Mouse (Mus musculus): ENCODE measurements around the gene Trp63. TPM values are rescaled to one million over a fixed set of nuclear protein-coding genes. Genes with fewer than 3 reads are reported as not detected.
"Not testable (repeated sequence)": the region's sequence is repeated elsewhere in the genome, so short reads cannot be mapped to it uniquely, and the experiment has no call there.

Trp63 gene
- total RNA-seq (2021): under 1 TPM; 0.16 to 0.30 TPM
- long read RNA-seq, experiment 1: 0 reads
- long read RNA-seq, experiment 2: 0 reads

GRCm38 (mm10) chr16:25683531-25684248, at the start of gene Trp63:
TSS of gene Trp63 (plus strand) at chr16:25683763.
- no peak for DNase-seq

DNA sequence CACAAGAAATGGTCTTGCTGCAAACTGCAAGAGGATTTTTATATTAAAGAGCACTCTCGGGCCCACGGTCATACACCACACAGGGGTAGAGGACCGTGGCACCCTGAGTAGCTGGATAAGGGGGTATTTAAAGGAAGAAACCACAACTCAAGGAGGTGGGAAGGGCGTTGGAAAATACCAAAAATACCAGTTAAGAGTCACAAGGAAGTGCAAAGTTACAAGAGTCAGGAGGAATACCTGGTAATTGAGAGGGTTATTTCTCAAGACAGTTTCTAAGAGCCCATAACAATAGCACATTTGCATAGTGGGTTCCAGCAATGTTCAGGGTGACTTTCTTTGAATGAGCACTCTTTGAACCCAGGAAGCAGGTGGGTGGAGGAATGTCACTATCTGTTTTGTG, 38.8 kb upstream of the Trp63 start:
- DNase-seq: not testable (repeated sequence)

GRCm38 (mm10) chr16:25660510-25661235, 22.9 kb upstream of the Trp63 start:
- DNase-seq: no peak

DNA sequence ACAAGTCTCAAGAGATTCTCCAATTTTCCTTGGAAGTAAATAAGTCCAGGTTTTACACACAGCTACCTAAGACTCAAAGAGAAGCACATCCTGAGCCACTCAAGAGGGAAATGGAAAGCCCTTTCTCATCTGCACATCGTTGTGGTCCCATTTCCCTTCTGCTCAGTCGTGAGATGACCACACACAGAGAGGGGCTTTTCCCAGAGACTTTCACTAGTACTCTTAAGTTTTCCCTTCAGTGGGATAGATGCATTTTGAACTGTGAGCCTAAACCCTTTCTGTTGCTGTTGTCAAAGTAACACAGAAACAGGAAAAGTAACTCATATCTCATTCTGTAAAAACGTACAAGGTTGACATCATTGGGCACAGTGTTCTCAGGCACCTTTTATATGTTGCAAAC, 20.4 kb upstream of the Trp63 start:
- DNase-seq: no peak

DNA sequence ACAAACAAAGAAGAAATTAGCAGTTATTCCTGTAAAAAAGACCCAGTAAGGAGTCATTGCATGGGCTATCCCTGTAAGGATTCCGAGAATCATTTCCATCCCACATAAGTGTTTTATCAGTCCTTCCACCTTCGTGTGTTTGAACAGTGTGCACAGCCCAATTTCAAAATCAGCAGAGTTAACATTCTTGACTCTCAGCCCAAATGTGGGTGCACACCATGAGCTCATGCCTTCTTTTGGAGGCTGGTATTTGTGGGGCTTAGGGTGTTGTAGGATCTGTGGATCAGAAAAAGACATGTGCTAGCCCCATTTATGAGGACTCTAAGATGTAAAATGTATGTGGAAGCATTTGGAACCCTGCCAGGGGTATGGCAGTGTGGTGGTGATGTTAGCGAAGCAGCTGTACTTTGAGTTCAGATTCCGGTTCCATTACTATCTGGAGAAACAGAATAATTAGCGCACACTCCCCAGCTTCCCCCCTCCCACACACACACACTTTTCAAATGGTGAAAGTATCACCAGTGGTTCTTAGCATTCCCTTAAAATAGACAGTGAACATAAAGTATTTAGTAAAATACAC, 9.6 kb upstream of the Trp63 start:
- DNase-seq: no peak

DNA sequence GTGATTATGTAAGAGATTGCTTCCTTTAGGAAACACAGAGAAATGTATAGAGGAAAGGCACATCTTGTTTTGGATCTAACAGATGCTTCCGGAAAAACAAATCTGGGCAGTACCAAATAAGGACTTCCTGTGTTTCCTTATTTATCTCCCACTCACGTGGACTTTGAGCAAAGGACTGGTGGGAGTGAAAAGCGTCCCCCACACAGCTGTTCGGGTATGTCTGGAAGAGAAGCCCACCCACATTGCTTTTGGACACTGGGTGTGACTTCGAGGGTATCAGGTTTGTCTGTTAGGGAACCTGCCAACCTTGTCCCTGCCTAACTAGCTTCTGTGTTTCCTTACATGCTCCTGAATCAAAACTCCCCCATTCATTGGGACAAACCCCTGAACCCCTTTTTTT, 3.2 kb upstream of the Trp63 start:
- DNase-seq: no peak

GRCm38 (mm10) chr16:25682533-25682932, 1.0 kb upstream of the Trp63 start:
- DNase-seq: no peak

- DNase-seq: no peak
These were observed 1.0 kb downstream of the Trp63 start for GRCm38 (mm10) chr16:25684572-25684971.

DNA sequence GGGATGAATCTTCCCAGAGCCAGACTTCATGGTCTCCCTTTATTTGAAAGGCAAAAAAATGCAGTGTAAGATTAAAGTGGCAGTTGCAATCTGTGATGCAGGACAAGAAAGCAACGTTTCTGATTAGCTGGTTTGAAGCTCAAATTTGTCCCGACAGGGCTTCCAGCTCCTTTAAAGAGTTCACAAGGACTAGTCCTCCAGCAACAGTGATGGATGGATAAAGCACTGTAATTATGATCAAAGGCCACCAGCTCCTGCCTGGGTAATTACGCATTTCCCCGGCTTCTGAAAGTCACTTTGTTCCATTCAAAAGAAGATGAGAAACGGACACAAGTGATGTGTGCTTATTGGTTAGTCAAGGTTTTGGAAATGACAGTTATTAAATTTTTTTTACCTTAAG, 7.0 kb downstream of the Trp63 start:
- DNase-seq: no peak

- no peak for DNase-seq
These were observed 17.7 kb downstream of the Trp63 start for GRCm38 (mm10) chr16:25701252-25701651.

DNA sequence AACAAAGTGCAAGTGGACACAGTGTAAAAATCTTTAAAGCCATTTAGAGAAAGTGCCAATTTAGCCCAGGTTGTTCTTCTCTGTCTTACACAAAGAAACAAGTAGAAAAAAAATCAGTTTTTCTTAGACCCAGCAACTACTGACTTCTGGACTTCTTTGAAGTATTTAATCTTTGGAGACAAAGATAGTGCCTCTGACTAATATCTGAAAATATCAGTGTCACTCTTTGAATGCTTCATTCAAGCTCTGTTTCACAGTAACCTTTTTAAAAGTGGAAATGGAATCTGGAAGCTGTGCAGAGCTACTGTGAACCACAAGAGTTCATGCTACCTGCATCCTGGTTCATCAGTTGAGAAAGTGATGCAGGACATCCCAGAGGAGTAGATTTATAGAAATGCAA, 22.7 kb downstream of the Trp63 start:
- no peak for DNase-seq

DNA sequence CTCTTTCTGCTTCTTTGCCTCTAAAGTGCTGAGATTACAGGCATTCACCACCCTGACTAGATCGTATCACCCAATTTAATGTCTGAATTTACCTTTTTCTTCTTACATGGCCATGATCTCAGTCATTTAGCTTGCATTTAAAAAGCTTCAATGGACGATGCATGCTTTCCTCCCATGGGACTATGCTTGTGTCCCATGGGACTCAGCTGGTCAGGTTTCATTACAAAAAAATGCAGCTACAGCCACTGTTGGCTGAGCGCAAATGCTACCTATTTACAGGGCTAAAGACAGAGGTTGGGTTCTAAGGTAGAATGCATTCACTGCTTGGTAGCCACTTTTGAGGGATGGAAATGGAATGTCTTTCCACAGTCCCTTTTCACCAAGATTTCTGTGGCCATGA, 32.2 kb downstream of the Trp63 start:
- no peak for DNase-seq

DNA sequence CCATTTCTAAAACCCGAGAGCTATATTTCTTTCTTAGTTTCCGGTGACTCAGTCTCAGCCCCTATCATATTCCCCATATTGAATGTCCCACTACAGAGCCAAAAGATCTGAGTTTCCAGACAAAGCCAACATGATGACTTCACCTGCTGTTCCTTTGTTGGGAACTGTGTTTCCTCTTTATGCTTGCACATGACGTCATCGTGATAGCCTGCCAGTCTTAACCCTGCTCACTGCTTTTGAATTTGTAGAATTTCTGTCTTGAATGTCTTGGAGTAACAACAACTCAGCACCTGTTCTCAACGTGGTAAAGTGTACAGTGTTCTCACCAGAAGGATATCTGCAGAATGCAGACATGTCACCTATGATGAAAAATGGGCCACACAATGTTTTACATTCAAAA, 39.6 kb downstream of the Trp63 start:
- no peak for DNase-seq

GRCm38 (mm10) chr16:25727001-25727400, 43.4 kb downstream of the Trp63 start:
- no peak for DNase-seq

GRCm38 (mm10) chr16:25727957-25728506, 44.5 kb downstream of the Trp63 start:
- no peak for DNase-seq

DNA sequence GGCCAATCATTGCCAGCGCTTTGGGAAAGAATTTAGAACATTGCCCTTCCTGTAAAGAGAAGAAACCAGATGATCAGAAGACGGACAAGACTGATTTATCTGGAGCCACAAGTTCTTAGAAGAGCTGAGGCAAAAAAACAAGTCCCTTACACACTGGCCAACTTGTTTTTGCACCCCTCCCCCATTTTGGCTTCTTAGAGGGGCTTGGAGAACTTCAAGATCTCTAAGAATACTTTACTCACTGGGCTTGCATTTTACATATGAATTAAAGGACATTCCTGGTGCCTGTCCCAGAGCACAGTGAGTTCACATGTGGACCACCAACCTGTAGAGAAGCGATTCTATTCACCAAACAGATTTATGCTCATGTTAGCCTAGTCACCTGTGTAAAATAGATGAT, 53.3 kb downstream of the Trp63 start:
- DNase-seq: no peak

DNA sequence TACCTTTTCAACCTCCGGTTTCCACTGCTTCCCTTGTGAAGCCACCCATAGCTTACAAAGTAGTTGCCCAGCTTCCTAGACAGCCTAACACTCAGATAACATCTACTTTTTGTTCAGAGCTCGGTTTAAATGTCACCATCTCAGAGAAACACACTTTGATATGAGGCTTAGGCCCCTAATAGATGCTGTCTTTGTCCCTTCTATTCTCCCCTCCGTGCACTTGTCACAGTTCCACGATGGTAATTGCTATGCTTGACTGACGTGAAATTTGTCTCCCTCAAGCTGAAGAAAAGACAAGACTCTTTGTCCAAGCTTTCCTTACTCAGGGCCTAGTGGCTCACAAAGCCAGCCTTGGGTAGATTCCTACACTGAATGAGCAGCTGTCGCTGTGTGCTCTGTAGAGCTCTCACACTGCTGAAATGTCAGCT, 54.1 kb downstream of the Trp63 start:
- DNase-seq: no peak

DNA sequence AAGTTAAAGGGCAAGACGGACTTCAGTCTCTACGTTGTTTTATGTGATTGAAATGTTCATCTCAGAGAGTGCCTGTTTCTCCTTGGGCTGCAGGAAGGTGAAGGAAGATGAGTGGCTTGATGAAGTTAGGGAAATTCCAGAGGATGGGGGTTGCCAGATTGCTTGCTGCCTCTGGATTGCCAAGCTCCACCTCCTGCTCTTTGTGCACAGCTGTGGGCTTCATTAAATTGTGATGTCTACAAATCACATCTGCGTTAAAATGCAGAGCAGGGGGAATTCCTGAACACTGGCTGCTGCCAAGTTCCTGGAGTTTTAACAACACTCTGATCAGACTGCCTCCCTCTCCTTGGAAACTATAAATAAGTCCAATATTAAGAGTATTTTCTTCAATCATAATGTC, 63.2 kb downstream of the Trp63 start:
- peak in 1 of 2 experiments; percentile 11 for DNase-seq

DNA sequence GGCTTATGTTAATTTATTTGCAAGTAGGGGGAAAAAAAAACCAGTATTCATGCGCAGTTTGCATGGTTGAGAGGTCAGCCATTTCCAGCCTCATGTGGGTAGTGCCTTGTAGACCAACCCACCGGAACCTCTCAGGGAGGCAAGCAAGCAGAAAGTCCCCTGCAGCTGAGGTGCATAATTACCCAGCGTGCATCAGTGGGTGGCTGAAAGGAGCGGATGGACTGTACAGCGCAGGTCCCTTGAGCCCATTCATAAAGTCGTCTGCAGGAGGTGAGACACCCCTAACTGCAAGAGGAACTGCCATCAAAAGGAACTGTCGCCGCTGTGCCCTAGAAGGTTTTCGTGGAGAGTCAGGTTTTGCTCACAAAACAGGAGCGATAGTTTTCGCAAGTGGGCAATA, 68.3 kb downstream of the Trp63 start:
- DNase-seq: no peak

DNA sequence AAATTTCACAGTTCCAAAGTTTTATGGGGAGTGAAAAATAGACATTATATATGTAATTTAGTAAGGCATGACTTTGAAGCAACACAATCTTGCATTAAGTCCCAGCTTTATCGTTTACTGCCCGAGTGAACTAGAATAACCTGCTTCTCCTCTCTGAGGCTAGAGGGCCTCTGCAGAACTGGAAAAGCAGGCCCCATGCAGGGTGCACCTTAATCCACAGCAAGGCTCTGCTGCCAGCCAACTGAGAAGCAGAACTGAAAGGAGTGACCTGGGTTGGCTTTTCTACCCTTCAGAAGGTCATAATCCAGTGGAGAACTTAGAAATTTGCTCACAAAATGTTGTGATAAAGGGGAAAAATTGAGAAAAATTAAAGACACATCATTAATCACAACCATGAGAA, 74.5 kb downstream of the Trp63 start:
- DNase-seq: no peak

DNA sequence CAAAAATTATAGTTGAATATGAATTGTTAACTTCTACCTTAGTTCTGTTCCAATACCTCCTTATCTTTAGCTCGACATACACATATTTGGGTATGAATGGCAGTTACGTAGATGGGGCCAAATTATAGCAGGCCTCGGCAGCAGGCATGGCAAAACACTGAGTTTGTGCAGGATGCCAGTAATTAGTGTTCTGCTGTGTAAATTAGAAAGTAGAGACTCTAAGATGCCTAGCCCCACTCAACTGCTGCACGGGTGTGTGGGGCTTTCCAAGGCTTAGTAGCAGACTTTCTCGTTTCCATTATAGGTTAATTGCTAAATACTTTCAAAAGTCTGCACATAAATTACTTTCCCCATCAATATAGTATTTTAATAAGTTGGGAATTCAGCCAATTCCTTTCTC, 82.0 kb downstream of the Trp63 start:
- DNase-seq: no peak

DNA sequence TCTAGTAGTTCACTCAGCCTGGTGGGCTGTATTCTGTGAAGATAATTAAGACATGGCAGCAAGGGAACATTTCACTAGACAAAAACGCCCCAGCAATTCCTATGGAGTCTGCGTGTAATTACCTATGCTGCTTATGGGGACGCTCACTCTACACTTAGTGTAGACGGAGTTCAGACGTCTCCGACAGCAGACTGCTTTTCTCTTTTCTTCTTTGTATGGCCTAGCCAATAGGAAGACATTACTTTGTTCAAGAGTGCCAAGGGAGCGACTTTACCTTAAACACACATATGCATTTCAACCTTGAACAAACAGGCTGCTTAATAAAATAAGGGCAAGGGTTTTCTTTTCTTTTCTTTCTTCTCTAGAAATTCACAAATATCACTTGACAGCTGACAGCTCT, 91.0 kb downstream of the Trp63 start:
- no peak for DNase-seq

- no peak for DNase-seq
These were observed 93.9 kb downstream of the Trp63 start for GRCm38 (mm10) chr16:25777501-25777900.
